Comparison of ENCODE assay signal across 20 mouse cellular contexts in genomic region chr14:26647811-26648210, GRCm38 (mm10). TPM values are rescaled to one million over a fixed set of nuclear protein-coding genes. Genes with fewer than 3 reads are reported as not detected.
DNase-seq lines count a peak whose midpoint lies in the region; ATAC-seq and TF ChIP-seq lines count a peak whose summit lies in the region.
"Had no signal": no experiment of that assay in that cellular context is flagged by ENCODE, and none has a peak within 500 bp of the region (broad histone marks: within the 10 kb centered on the region; RNA-seq: fewer than 3 reads in every experiment).

No protein-coding gene starts in this region.

- no peak for TF ChIP-seq EP300 in stomach, postnatal 0 days (optimal IDR thresholded peaks at IDR 0.05)

- no peak for TF ChIP-seq CTCF in stomach, postnatal 0 days (IDR thresholded peaks at IDR 0.05; ENCODE audit: low read depth)

- H3K27ac ChIP-seq in embryonic facial prominence, embryonic 14.5 days (replicated peaks; ENCODE audit: low read depth, low read length) = no peak overlapping the region
- no peak overlapping the region for H3K27ac ChIP-seq in embryonic facial prominence, embryonic 10.5 days (replicated peaks)
- H3K27ac ChIP-seq in stomach, postnatal 0 days (replicated peaks) = no peak overlapping the region
- H3K27ac ChIP-seq: embryonic facial prominence, embryonic 13.5 days; forebrain, embryonic 13.5 days; gastrocnemius, adult 2 months; hindbrain, embryonic 15.5 days had no signal

- H3K9ac ChIP-seq in embryonic facial prominence, embryonic 14.5 days (ENCODE audit: low read depth, low read length) = no peak overlapping the region
- H3K9ac ChIP-seq in stomach, postnatal 0 days (ENCODE audit: low read length) = no peak overlapping the region
- H3K9ac ChIP-seq: embryonic facial prominence, embryonic 13.5 days; forebrain, embryonic 13.5 days; forebrain, postnatal 0 days; heart, embryonic 12.5 days; hindbrain, embryonic 15.5 days had no signal

- H3K36me3 ChIP-seq in embryonic facial prominence, embryonic 14.5 days (ENCODE audit: control insufficient read depth, insufficient read depth, low read length) = peaks cover 48% of the 10 kb centered on the region
- H3K36me3 ChIP-seq in embryonic facial prominence, embryonic 10.5 days (replicated peaks) = peaks cover 53% of the 10 kb centered on the region
- peaks cover 4% of the 10 kb centered on the region; the same call in 1 of the 2 replicates for H3K36me3 ChIP-seq in stomach, postnatal 0 days (ENCODE audit: control insufficient read depth, insufficient read depth, low read length)

- 66% methylated on average over 2 of the region's 2 CpGs for WGBS in embryonic facial prominence, embryonic 14.5 days
- WGBS in embryonic facial prominence, embryonic 10.5 days = 89% methylated on average over 2 of the region's 2 CpGs
- WGBS in stomach, postnatal 0 days = 85% methylated on average over 2 of the region's 2 CpGs

- peak; percentile 24 for DNase-seq in embryonic facial prominence, embryonic 14.5 days (ENCODE audit: low spot score)
- no peak for DNase-seq in embryonic facial prominence, embryonic 10.5 days (ENCODE audit: low spot score)
- peak; percentile 72 for DNase-seq in 3T3-L1 (ENCODE audit: low read depth, low spot score)
- peak; percentile 41 for DNase-seq in A20 (ENCODE audit: low read depth, low spot score)
- DNase-seq in induced T-regulatory cell, adult 2 months (ENCODE audit: low read depth) = peak; percentile 12
- DNase-seq in stomach, postnatal 0 days (ENCODE audit: low spot score) = no peak
- DNase-seq: cerebellum, adult 11-12 months; cerebellum, adult 9-10 months; cerebellum, postnatal 25 days; forebrain, postnatal 0 days; gastrocnemius, adult 2 months; gastrocnemius, postnatal 36 days; heart, adult 18-20 months; kidney, adult 11 months; kidney, adult 9 months had no signal

- no peaks in the 10 kb centered on the region for H3K9me3 ChIP-seq in embryonic facial prominence, embryonic 14.5 days (ENCODE audit: control insufficient read depth, low read length)
- no peaks in the 10 kb centered on the region for H3K9me3 ChIP-seq in embryonic facial prominence, embryonic 10.5 days
- H3K9me3 ChIP-seq in stomach, postnatal 0 days (ENCODE audit: control insufficient read depth, low read length) = no peaks in the 10 kb centered on the region
- H3K9me3 ChIP-seq: embryonic facial prominence, embryonic 13.5 days; forebrain, embryonic 13.5 days; heart, embryonic 12.5 days; hindbrain, embryonic 15.5 days had no signal

- ATAC-seq in embryonic facial prominence, embryonic 14.5 days (ENCODE audit: low read depth) = no peak
- no peak for ATAC-seq in stomach, postnatal 0 days (ENCODE audit: low FRiP score, low TSS enrichment)
- ATAC-seq: forebrain, embryonic 13.5 days; forebrain, postnatal 0 days had no signal

- H3K27me3 ChIP-seq in embryonic facial prominence, embryonic 14.5 days (replicated peaks; ENCODE audit: control insufficient read depth, insufficient read depth, low read length) = no peaks in the 10 kb centered on the region
- no peaks in the 10 kb centered on the region for H3K27me3 ChIP-seq in embryonic facial prominence, embryonic 10.5 days (replicated peaks; ENCODE audit: low read depth, poor library complexity, severe bottlenecking)
- no peaks in the 10 kb centered on the region for H3K27me3 ChIP-seq in stomach, postnatal 0 days (ENCODE audit: control insufficient read depth, insufficient read depth, low read length)
- H3K27me3 ChIP-seq: embryonic facial prominence, embryonic 13.5 days; forebrain, embryonic 13.5 days; heart, embryonic 12.5 days; hindbrain, embryonic 15.5 days had no signal

- H3K4me2 ChIP-seq in embryonic facial prominence, embryonic 14.5 days (ENCODE audit: low read depth, low read length) = no peak overlapping the region
- no peak overlapping the region for H3K4me2 ChIP-seq in stomach, postnatal 0 days (replicated peaks; ENCODE audit: low read depth)
- H3K4me2 ChIP-seq: embryonic facial prominence, embryonic 13.5 days; forebrain, embryonic 13.5 days; heart, embryonic 12.5 days; hindbrain, embryonic 15.5 days had no signal

- H3K4me3 ChIP-seq in embryonic facial prominence, embryonic 14.5 days (ENCODE audit: low read depth, low read length) = no peak overlapping the region
- no peak overlapping the region for H3K4me3 ChIP-seq in embryonic facial prominence, embryonic 10.5 days
- no peak overlapping the region for H3K4me3 ChIP-seq in stomach, postnatal 0 days (ENCODE audit: low read depth, low read length)
- H3K4me3 ChIP-seq: embryonic facial prominence, embryonic 13.5 days; forebrain, embryonic 13.5 days; gastrocnemius, adult 2 months; heart, embryonic 12.5 days; hindbrain, embryonic 15.5 days had no signal

- peaks cover 4% of the 10 kb centered on the region; the same call in 1 of the 2 replicates for H3K4me1 ChIP-seq in embryonic facial prominence, embryonic 14.5 days (ENCODE audit: control insufficient read depth, insufficient read depth, low read length)
- H3K4me1 ChIP-seq in embryonic facial prominence, embryonic 10.5 days = no peaks in the 10 kb centered on the region
- H3K4me1 ChIP-seq in stomach, postnatal 0 days (replicated peaks; ENCODE audit: control insufficient read depth, insufficient read depth) = no peaks in the 10 kb centered on the region

RNA-seq across cellular contexts. Expression of gene Arf4, which starts 9.9 kb away (rescaled TPM):
- polyA plus RNA-seq in embryonic facial prominence, embryonic 14.5 days (2014; fragmentation: Nextera tagmentation; extraction: Ambion mirVana) = 692 and 697 TPM in 2 replicates
- 501 and 504 TPM in 2 replicates for polyA plus RNA-seq in embryonic facial prominence, embryonic 10.5 days (2016; fragmentation: Nextera tagmentation; extraction: Ambion mirVana)
- 411 and 419 TPM in 2 replicates for polyA plus RNA-seq in stomach, postnatal 0 days (2015; fragmentation: Nextera tagmentation; extraction: Ambion mirVana)

RNA-seq across cellular contexts. Expression of gene Pde12, which starts 21.9 kb away (rescaled TPM):
- polyA plus RNA-seq in embryonic facial prominence, embryonic 14.5 days (2014; fragmentation: Nextera tagmentation; extraction: Ambion mirVana) = 9.6 and 10.1 TPM in 2 replicates
- 11.6 and 12.5 TPM in 2 replicates for polyA plus RNA-seq in embryonic facial prominence, embryonic 10.5 days (2016; fragmentation: Nextera tagmentation; extraction: Ambion mirVana)
- polyA plus RNA-seq in stomach, postnatal 0 days (2015; fragmentation: Nextera tagmentation; extraction: Ambion mirVana) = 9.3 and 9.8 TPM in 2 replicates

RNA-seq across cellular contexts. Expression of gene Dnah12, which starts 45.3 kb away (rescaled TPM):
- polyA plus RNA-seq in embryonic facial prominence, embryonic 14.5 days (2014; fragmentation: Nextera tagmentation; extraction: Ambion mirVana) = 0.22 and 0.61 TPM in 2 replicates
- not detected in 2 replicates for polyA plus RNA-seq in embryonic facial prominence, embryonic 10.5 days (2016; fragmentation: Nextera tagmentation; extraction: Ambion mirVana)
- polyA plus RNA-seq in stomach, postnatal 0 days (2015; fragmentation: Nextera tagmentation; extraction: Ambion mirVana) = 0.01 and 0.02 TPM in 2 replicates
- polyA plus RNA-seq: hindbrain, embryonic 11.5 days had no signal

Comparison
In these comparisons a context has a peak if more than half of its experiments do, and no peak if none do; other contexts are left out.
1. DNase-seq: peak in embryonic facial prominence, embryonic 14.5 days (single experiment), 3T3-L1 (single experiment), A20 (single experiment) and induced T-regulatory cell, adult 2 months (single experiment); none in embryonic facial prominence, embryonic 10.5 days (single experiment) and stomach, postnatal 0 days (single experiment).